ENCODE assay signal across 8 mouse cellular contexts in the genomic region with DNA sequence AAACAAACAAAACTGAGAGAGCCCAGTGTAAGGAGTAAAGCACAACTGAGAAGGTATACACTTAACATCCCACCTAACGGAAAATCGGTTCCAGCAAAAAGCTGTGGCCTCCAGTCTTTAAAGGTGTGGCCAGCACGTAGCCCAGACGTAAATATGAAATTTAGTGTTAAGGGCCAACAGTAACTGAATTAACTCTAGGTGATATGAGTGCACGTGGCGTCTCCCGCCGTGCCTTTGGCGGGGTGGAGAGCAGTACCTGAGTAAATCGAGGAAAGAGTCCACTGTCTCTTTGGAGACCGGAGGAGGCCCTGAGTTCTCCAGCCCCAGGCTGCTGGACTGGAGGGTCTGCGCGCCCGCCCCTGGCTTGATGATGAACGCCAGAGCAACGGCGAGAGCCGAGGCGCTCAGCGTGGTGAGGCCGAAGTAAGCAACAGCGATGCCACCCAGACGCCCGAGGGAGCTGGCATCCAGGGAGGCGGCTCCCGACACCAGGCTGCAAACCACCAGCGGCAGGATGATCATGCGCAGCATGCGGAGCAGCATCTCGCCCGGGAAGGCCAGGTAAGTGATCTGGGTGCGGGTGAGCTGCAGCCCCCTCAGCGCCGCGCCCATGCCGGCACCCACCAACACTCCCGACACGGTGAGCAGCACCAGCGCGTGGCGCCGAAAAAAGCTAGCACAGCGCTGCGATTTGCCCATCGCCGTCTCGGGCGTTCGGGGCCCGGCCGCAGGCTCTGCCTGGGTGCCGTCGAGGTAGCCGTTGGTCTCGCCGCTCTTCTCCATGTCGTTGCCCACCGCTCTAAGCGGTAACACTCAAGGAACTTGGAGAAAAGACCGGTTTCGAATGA. TPM values are rescaled to one million over a fixed set of nuclear protein-coding genes. Genes with fewer than 3 reads are reported as not detected.
DNase-seq lines count a peak whose midpoint lies in the region; ATAC-seq and TF ChIP-seq lines count a peak whose summit lies in the region.

No protein-coding gene starts in this region.

- H3K27ac ChIP-seq in embryonic facial prominence, embryonic 14.5 days (replicated peaks; ENCODE audit: low read depth, low read length): peak overlapping the region; percentile 95
- H3K27ac ChIP-seq in heart, embryonic 10.5 days: peak overlapping the region; percentile 93
- H3K27ac ChIP-seq in liver, embryonic 13.5 days: peak overlapping the region; percentile 97
- peak overlapping the region; percentile 97 for H3K27ac ChIP-seq in neural tube, embryonic 13.5 days (replicated peaks)

- peak overlapping the region; percentile 93 for H3K4me3 ChIP-seq in E14TG2a.4 (replicated peaks; ENCODE audit: low read length)
- H3K4me3 ChIP-seq in embryonic facial prominence, embryonic 14.5 days (ENCODE audit: low read depth, low read length): peak overlapping the region; percentile 59
- H3K4me3 ChIP-seq in heart, embryonic 10.5 days: peak overlapping the region; percentile 72
- peak overlapping the region; percentile 80 for H3K4me3 ChIP-seq in liver, embryonic 13.5 days (replicated peaks)
- peak overlapping the region; percentile 71 for H3K4me3 ChIP-seq in neural tube, embryonic 13.5 days

- no peak for TF ChIP-seq CTCF in E14TG2a.4 (conservative IDR thresholded peaks at IDR 0.05; ENCODE audit: low read length)

- ATAC-seq in embryonic facial prominence, embryonic 14.5 days (ENCODE audit: low read depth): peak; percentile 2
- ATAC-seq in liver, embryonic 13.5 days (ENCODE audit: low read depth): peak; percentile 14
- peak; percentile 44 for ATAC-seq in neural tube, embryonic 13.5 days (ENCODE audit: low read depth)

- H3K27me3 ChIP-seq in E14TG2a.4 (ENCODE audit: insufficient read depth, low read length): no peaks in the 10 kb centered on the region
- no peaks in the 10 kb centered on the region for H3K27me3 ChIP-seq in embryonic facial prominence, embryonic 14.5 days (replicated peaks; ENCODE audit: control insufficient read depth, insufficient read depth, low read length)
- H3K27me3 ChIP-seq in heart, embryonic 10.5 days (ENCODE audit: insufficient read depth, poor library complexity, severe bottlenecking): peaks cover 24% of the 10 kb centered on the region; the same call in 1 of the 2 replicates
- no peaks in the 10 kb centered on the region for H3K27me3 ChIP-seq in liver, embryonic 13.5 days
- no peaks in the 10 kb centered on the region for H3K27me3 ChIP-seq in neural tube, embryonic 13.5 days

- peaks cover 52% of the 10 kb centered on the region for H3K4me1 ChIP-seq in E14TG2a.4 (replicated peaks; ENCODE audit: low read depth, low read length)
- peaks cover 18% of the 10 kb centered on the region for H3K4me1 ChIP-seq in embryonic facial prominence, embryonic 14.5 days (ENCODE audit: control insufficient read depth, insufficient read depth, low read length)
- peaks cover 14% of the 10 kb centered on the region; the same call in 1 of the 2 replicates for H3K4me1 ChIP-seq in heart, embryonic 10.5 days
- peaks cover 37% of the 10 kb centered on the region for H3K4me1 ChIP-seq in liver, embryonic 13.5 days (replicated peaks)
- H3K4me1 ChIP-seq in neural tube, embryonic 13.5 days (replicated peaks): peaks cover 38% of the 10 kb centered on the region

- peak; percentile 31 for DNase-seq in adrenal gland, adult 8-10 months
- peak; percentile 30 for DNase-seq in embryonic facial prominence, embryonic 14.5 days (ENCODE audit: low spot score)
- DNase-seq in heart, embryonic 10.5 days (ENCODE audit: low spot score): peak; percentile 81
- DNase-seq in kidney, postnatal 10 days: peak; percentile 43
- DNase-seq in liver, embryonic 13.5 days: peak; percentile 47
- peak; percentile 7 to 57 for DNase-seq in thymus, postnatal 36 days

- peaks cover 25% of the 10 kb centered on the region for H3K36me3 ChIP-seq in E14TG2a.4 (ENCODE audit: insufficient read depth, low read length)
- no peaks in the 10 kb centered on the region for H3K36me3 ChIP-seq in embryonic facial prominence, embryonic 14.5 days (ENCODE audit: control insufficient read depth, insufficient read depth, low read length)
- no peaks in the 10 kb centered on the region for H3K36me3 ChIP-seq in heart, embryonic 10.5 days
- no peaks in the 10 kb centered on the region for H3K36me3 ChIP-seq in liver, embryonic 13.5 days
- H3K36me3 ChIP-seq in neural tube, embryonic 13.5 days: no peaks in the 10 kb centered on the region

- H3K4me2 ChIP-seq in embryonic facial prominence, embryonic 14.5 days (ENCODE audit: low read depth, low read length): peak overlapping the region; percentile 97
- peak overlapping the region; percentile 100 for H3K4me2 ChIP-seq in liver, embryonic 13.5 days
- H3K4me2 ChIP-seq in neural tube, embryonic 13.5 days: peak overlapping the region; percentile 82

- WGBS in embryonic facial prominence, embryonic 14.5 days: 2% methylated on average over 52 of the region's 61 CpGs
- 2% methylated on average over 61 of the region's 61 CpGs for WGBS in heart, embryonic 10.5 days
- 2% methylated on average over 61 of the region's 61 CpGs for WGBS in liver, embryonic 13.5 days (ENCODE audit: insufficient replicate concordance)
- WGBS in neural tube, embryonic 13.5 days: under 1% methylated on average over 61 of the region's 61 CpGs

- peaks cover 8% of the 10 kb centered on the region; the same call in 1 of the 2 replicates for H3K9me3 ChIP-seq in E14TG2a.4 (ENCODE audit: low read length)
- no peaks in the 10 kb centered on the region for H3K9me3 ChIP-seq in embryonic facial prominence, embryonic 14.5 days (ENCODE audit: control insufficient read depth, low read length)
- no peaks in the 10 kb centered on the region for H3K9me3 ChIP-seq in heart, embryonic 10.5 days
- H3K9me3 ChIP-seq in liver, embryonic 13.5 days (replicated peaks): no peaks in the 10 kb centered on the region
- no peaks in the 10 kb centered on the region for H3K9me3 ChIP-seq in neural tube, embryonic 13.5 days

- H3K9ac ChIP-seq in embryonic facial prominence, embryonic 14.5 days (ENCODE audit: low read depth, low read length): peak overlapping the region; percentile 78
- H3K9ac ChIP-seq in liver, embryonic 13.5 days: peak overlapping the region; percentile 94
- peak overlapping the region; percentile 84 for H3K9ac ChIP-seq in neural tube, embryonic 13.5 days

RNA-seq across cellular contexts. Expression of a gene that starts 0.6 kb away (rescaled TPM):
- total RNA-seq in adrenal gland, adult 8-10 months (2022): 10 to 100 TPM in 1 of 4 experiments, 1 to 10 TPM in 3; 8.3 to 10.8 (median 9.3) TPM
- 24.8 and 26.6 TPM in 2 replicates for polyA plus RNA-seq in embryonic facial prominence, embryonic 14.5 days (2014; fragmentation: Nextera tagmentation; extraction: Ambion mirVana)
- 6.7 and 10.8 TPM in 2 replicates for polyA plus RNA-seq in heart, embryonic 10.5 days (2016; fragmentation: Nextera tagmentation; extraction: Ambion mirVana)
- polyA plus RNA-seq in liver, embryonic 13.5 days (2015; fragmentation: Nextera tagmentation; extraction: Ambion mirVana): 7.3 and 9.0 TPM in 2 replicates
- polyA plus RNA-seq in neural tube, embryonic 13.5 days (2015; fragmentation: Nextera tagmentation; extraction: Ambion mirVana): 37.6 and 41.2 TPM in 2 replicates

Comparison
In these comparisons a context has a peak if more than half of its experiments do, and no peak if none do; other contexts are left out.
1. Peak in every context shown above with its lines: DNase-seq, ATAC-seq, H3K4me3 ChIP-seq and H3K27ac ChIP-seq.
2. DNase-seq: peak in every context shown above with its lines; median percentile 81 in heart, embryonic 10.5 days; 47 in liver, embryonic 13.5 days; 43 in kidney, postnatal 10 days; 32 in thymus, postnatal 36 days; 31 in adrenal gland, adult 8-10 months; 30 in embryonic facial prominence, embryonic 14.5 days.